Mouse (Mus musculus) G1E (cell line): Measurements from ENCODE around the gene Tsc22d3. TPM values are rescaled to one million over a fixed set of nuclear protein-coding genes. Genes with fewer than 3 reads are reported as not detected.

ENCODE experiments used
- ATAC-seq: 2 replicates; pipeline ENCODE4 v1.8.0; 2016; ENCODE audit warnings: mild to moderate bottlenecking; ENCODE audit not compliant: insufficient number of reproducible peaks, poor library complexity, low FRiP score, severe bottlenecking; ENCODE audit errors: extremely low read depth
- DNase-seq: peaks from one replicate; pipeline ENCODE4 v3.0.0; 2012; ENCODE audit warnings: low spot score
- H3K27me3 ChIP-seq: 2 replicates; pipeline ENCODE4 v1.6.1; 2012; ENCODE audit warnings: mild to moderate bottlenecking, low read length, inconsistent platforms; ENCODE audit not compliant: insufficient read depth
- H3K36me3 ChIP-seq: replicated peaks from 2 replicates; pipeline ENCODE3; 2012; ENCODE audit warnings: mild to moderate bottlenecking, inconsistent platforms
- H3K4me1 ChIP-seq: 2 replicates; pipeline ENCODE4 v1.6.1; 2012; ENCODE audit warnings: low read depth, low read length, inconsistent platforms, mixed read lengths; ENCODE audit not compliant: insufficient read depth
- H3K4me3 ChIP-seq: 2 replicates; pipeline ENCODE4 v1.5.1; 2012; ENCODE audit warnings: low read depth, mild to moderate bottlenecking, inconsistent platforms, low read length, moderate library complexity, mixed read lengths
- H3K9me3 ChIP-seq: replicated peaks from 2 replicates; pipeline ENCODE4 v1.6.1; 2012; ENCODE audit warnings: inconsistent platforms
- CTCF ChIP-seq: IDR thresholded peaks from 2 replicates; pipeline ENCODE4 v1.5.1; 2012; ENCODE audit warnings: low read depth, low read length, inconsistent platforms, mixed read lengths
- GATA1 ChIP-seq: IDR thresholded peaks from 2 replicates; pipeline ENCODE4 v1.6.1; 2012; ENCODE audit warnings: borderline replicate concordance, low read length, inconsistent platforms, mixed read lengths
- GATA2 ChIP-seq: IDR thresholded peaks from 2 replicates; pipeline ENCODE4 v1.6.1; 2012; ENCODE audit warnings: low read depth, low read length, inconsistent platforms, borderline replicate concordance
- POLR2AphosphoS5 ChIP-seq: IDR thresholded peaks from 2 replicates; pipeline ENCODE4 v1.6.1; 2012; ENCODE audit warnings: low read depth, low read length, inconsistent platforms; ENCODE audit not compliant: insufficient replicate concordance
- TAL1 ChIP-seq: conservative IDR thresholded peaks from 2 replicates; pipeline ENCODE4 v1.6.1; 2012; ENCODE audit warnings: low read depth, low read length, inconsistent platforms, mixed read lengths
- polyA plus RNA-seq: library from polyadenylated mRNA; stranded (reverse); fragments of >175 nt; gene quantifications from 2 replicates; pipeline ENCODE4 v1.2.3, GENCODE M21; 2012
- total RNA-seq, 2 experiments: library from RNA; stranded (forward) in 1 of 2; stranded (reverse) in 1 of 2; fragments of 200-1000 nt in 1 of 2; fragments of >200 nt in 1 of 2; fragmentation: Nextera tagmentation in 1 of 2; gene quantifications; 2 replicates each; pipeline ENCODE4 v1.2.3; 2014 to 2017

Gene Tsc22d3
- total and polyA plus RNA-seq, 3 experiments: 44.5 to 93.8 (median 52.5) TPM

DNA sequence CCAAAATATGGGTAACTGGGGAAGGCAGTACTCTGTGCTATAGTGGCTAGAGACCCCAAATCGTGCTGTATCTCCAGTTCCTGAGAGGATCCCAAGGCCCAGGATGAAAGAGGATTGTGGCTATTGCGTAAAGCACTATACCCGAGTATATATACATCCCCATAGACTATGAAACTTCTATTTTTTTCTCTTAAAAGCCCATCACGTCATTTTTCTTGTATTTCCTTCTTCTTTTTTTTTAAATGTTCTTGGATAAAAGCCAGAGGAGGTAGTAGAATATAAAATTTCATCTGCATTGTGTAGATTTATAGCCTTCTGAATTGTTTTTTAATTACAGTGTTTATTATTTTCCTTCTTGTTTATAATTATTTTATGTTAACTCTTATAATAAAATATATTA lies 852 bp upstream of the Tsc22d3 start:
- Histone ChIP-seq H3K4me1 (peaks cover 10% of the 10 kb centered on the region), H3K4me3 (no peak overlapping the region)

DNA sequence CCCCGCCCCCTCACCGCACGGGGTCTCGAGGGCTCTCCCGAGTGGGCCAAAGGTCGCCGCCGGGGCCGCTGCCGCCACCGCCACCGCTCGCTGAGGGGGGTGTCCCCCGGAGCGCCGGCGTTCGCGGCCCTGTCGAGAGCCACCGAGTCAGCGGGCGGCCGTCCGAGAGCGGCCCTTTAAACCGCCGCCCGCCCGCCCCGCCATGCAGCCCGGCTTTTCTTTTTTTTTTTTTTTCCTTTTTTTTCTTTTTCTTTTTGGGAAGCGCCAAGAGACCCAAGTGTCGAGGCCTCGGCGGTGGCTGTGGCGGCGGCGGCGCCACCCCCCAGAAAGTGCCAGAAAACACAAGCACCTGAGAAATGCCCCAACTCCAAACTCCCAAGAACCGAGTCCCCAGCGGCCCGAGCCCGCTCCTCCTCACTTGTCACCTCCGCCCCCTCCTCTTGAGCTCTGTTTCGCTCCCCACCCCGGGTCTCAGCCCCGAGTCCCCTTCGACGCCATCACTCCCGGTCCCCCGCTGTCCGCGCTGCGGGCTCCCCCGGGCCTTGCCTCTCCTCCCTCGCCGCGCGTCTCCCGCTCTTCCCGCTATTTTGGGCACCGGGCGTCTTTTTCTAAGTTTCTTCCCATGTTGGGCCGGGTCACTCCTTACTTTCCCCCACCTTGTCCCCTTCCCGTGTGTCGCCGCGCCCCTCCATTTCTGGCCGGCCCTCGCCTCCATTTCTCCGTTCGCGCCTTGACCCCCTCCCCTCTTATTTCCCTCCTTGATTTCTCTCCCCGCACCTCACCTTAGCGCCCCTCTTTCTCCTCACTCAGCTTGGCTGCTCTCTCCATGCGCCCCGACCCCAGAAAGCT lies 674 bp downstream of the Tsc22d3 start:
- ATAC-seq: no peak
- TF ChIP-seq GATA1 (no peak), TAL1 (no peak), CTCF (no peak)

More for the DNA sequence above, 852 bp upstream of the Tsc22d3 start:
- Histone ChIP-seq H3K9me3 (no peaks in the 10 kb centered on the region), H3K27me3 (peaks cover 25% of the 10 kb centered on the region), H3K36me3 (no peaks in the 10 kb centered on the region)
- DNase-seq (no peak), ATAC-seq (no peak)
- TF ChIP-seq GATA2 (no peak), GATA1 (no peak), CTCF (no peak), TAL1 (no peak)

DNA sequence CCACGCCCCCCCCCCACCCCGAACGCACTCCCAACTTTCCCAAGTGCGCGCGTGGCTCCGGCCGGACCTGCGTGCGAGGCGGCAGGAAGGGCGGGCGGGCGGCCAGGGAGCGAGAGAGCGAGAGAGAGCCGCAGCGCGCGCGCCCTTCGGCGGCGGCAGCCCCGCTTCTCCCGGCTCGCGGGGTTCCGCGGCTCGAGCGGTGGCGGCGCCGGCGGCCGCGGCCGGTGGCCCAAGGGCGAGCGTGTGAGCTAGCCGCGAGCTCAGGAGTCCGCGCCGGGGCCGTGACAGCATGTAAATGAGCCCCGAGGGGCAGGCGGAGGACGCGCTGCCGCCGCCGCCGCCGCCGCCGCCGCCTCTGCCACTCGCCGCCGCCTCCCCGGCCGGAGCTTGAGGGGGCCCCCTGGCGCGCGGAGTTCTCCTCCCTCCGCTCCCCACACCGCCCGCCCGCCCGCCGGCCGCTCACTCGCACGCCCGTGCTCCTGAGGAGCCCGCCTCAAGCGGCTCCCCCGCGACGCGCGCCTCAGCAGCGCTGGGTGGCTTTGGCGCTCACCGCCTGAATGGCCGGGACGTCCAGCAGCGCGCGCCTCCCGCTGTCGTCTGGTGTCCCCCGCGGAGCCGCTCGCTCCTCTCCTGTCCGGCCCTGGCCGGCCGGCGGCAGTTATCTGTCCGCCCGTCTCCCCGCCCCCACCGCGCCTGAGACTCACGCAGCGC lies 1.5 kb downstream of the Tsc22d3 start:
- peak; percentile 47; the same call in 1 of the 2 replicates for ATAC-seq
- Histone ChIP-seq H3K4me3 (peak overlapping the region; percentile 72), H3K36me3 (no peaks in the 10 kb centered on the region), H3K4me1 (peaks cover 10% of the 10 kb centered on the region), H3K27me3 (peaks cover 21% of the 10 kb centered on the region), H3K9me3 (no peaks in the 10 kb centered on the region)
- TF ChIP-seq POLR2AphosphoS5 (no peak), GATA2 (no peak), TAL1 (no peak), CTCF (no peak), GATA1 (no peak)
- peak; percentile 56 for DNase-seq

More for the DNA sequence above, 674 bp downstream of the Tsc22d3 start:
- peaks cover 21% of the 10 kb centered on the region for H3K27me3 ChIP-seq
- H3K9me3 ChIP-seq: no peaks in the 10 kb centered on the region
- H3K4me3 ChIP-seq: peak overlapping the region; percentile 72
- peak; percentile 12 for DNase-seq
- H3K36me3 ChIP-seq: no peaks in the 10 kb centered on the region
- H3K4me1 ChIP-seq: peaks cover 10% of the 10 kb centered on the region

DNA sequence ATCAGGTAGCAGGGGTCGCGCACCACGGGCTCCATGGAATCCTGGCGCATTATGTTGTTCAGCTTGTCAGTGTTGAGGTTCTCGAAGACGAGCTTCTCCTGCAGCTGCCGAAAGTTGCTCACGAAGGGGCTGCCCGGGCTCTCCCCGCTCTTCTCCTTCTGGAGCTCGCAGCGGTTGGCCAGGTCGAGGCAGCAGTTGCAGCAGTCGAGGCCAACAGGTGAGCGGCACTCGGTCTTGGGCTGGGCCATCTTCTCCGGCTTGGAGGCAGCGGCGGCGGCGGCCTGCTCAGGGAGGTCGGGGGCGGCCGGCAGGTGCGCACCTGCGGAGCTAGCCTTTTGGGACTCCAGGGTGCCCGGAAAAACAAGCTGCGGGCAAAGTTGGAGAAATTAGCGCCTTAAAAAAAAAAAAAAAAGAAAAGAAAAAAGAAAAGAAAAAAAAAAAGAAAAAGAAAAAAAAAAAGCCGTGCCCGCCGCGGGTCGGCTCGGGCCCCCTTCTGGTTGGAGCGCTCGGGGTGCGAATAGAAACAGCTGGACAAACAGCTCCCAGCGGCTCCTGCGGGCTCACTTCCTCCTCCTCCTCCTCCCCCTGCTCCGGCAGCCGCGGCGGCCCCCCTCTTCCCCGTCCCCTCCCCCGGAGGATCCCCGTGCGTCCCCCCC lies 2.1 kb downstream of the Tsc22d3 start:
- peaks cover 21% of the 10 kb centered on the region for H3K27me3 ChIP-seq
- DNase-seq (peak; percentile 28), ATAC-seq (peak; percentile 42; the same call in 1 of the 2 replicates)
- H3K4me3 ChIP-seq: peak overlapping the region; percentile 72
- H3K4me1 ChIP-seq: peaks cover 10% of the 10 kb centered on the region
- H3K9me3 ChIP-seq: no peaks in the 10 kb centered on the region
- TF ChIP-seq POLR2AphosphoS5 (no peak), TAL1 (no peak), GATA1 (no peak), GATA2 (no peak), CTCF (no peak)
- H3K36me3 ChIP-seq: no peaks in the 10 kb centered on the region

DNA sequence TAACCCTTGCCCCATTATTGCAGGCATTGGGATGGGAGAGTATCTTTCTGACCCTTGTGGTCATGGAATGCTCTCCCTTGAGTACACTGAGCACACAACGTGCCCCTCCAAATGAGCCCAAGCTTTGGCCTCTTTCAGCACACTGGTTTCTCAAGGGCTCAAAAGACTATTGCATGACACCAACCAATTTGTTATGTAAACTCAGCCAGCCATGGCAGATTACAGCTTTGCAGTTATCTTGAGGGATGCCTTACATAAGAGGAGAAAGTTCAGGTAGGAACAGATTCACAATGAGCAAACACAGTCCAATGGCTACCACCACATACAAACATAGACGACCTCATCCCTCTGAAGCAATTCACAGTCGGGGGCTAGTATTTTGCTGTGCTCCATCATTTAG lies 9.3 kb downstream of the Tsc22d3 start:
- no peak overlapping the region for H3K4me3 ChIP-seq
- no peak for DNase-seq
- no peaks in the 10 kb centered on the region for H3K27me3 ChIP-seq
- no peaks in the 10 kb centered on the region for H3K9me3 ChIP-seq
- ATAC-seq: no peak
- H3K4me1 ChIP-seq: no peaks in the 10 kb centered on the region
- H3K36me3 ChIP-seq: peaks cover 5% of the 10 kb centered on the region
- TF ChIP-seq TAL1: no peak
- TF ChIP-seq POLR2AphosphoS5: no peak
- TF ChIP-seq GATA2: no peak
- no peak for TF ChIP-seq CTCF
- no peak for TF ChIP-seq GATA1

DNA sequence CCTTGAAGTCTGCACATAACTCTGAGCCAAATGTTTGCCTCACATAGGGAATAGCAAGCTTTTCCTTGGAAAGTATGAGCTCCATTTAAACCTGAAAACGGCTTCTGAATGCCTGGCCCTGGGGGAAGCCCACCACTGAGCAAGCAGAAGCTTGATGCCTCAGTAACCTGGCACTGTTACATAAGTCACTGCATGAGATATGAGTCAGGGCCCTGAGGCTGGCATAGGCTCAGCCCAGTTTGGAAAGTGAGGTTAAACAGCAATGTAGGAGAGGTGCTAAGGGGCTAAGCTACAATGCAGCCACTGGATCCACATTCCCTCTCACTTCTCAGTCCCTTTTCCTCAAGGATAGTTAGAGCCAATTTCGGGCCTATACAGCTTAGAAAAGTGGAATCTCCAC lies 10.3 kb downstream of the Tsc22d3 start:
- H3K9me3 ChIP-seq: no peaks in the 10 kb centered on the region
- ATAC-seq (no peak), DNase-seq (no peak)
- H3K27me3 ChIP-seq: no peaks in the 10 kb centered on the region
- TF ChIP-seq GATA1: no peak
- no peak for TF ChIP-seq TAL1
- TF ChIP-seq GATA2: no peak
- TF ChIP-seq POLR2AphosphoS5: no peak
- TF ChIP-seq CTCF: no peak
- H3K4me1 ChIP-seq: no peaks in the 10 kb centered on the region
- no peak overlapping the region for H3K4me3 ChIP-seq
- peaks cover 5% of the 10 kb centered on the region for H3K36me3 ChIP-seq
